Comparison of ENCODE assay signal across 22 mouse cellular contexts in the genomic region with DNA sequence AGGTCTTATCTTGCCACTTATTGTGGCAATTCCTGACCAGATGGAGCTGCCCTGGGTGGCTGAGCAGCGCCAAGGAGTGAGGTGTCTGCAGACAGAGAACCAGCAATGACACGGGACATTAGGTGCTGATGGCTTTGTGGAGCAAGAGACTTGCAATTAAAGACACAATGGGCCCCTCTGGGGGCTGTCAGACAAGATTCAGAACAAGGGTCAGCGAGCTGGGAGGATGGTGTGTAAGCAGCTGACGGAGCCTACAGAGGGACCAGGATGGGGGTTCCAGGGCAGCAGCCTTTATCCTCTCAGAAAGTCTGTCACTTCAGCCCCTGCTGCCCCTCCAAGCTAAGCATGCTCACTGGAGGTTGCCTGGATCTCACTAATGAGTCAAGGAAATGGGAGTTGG.
"Had no signal": no experiment of that assay in that cellular context is flagged by ENCODE, and none has a peak within 500 bp of the region (broad histone marks: within the 10 kb centered on the region; RNA-seq: fewer than 3 reads in every experiment).

No protein-coding gene starts in this region.

- H3K4me2 ChIP-seq: kidney, embryonic 15.5 days; limb, embryonic 12.5 days; limb, embryonic 15.5 days; liver, embryonic 12.5 days; liver, embryonic 15.5 days; lung, embryonic 15.5 days; stomach, embryonic 15.5 days had no signal

- H3K4me3 ChIP-seq: kidney, embryonic 15.5 days; limb, embryonic 12.5 days; limb, embryonic 15.5 days; liver, embryonic 12.5 days; liver, embryonic 15.5 days; lung, embryonic 15.5 days; megakaryocyte, embryonic 14.5 days; midbrain, embryonic 10.5 days; stomach, embryonic 15.5 days had no signal

- ATAC-seq: intestine, postnatal 0 days; liver, embryonic 12.5 days had no signal

- H3K9ac ChIP-seq: kidney, embryonic 15.5 days; limb, embryonic 12.5 days; limb, embryonic 15.5 days; liver, embryonic 12.5 days; liver, embryonic 15.5 days; lung, embryonic 15.5 days; stomach, embryonic 15.5 days had no signal

- DNase-seq: kidney, adult 8-10 months; kidney, postnatal 14 days; kidney, postnatal 4 days; left cerebral cortex, postnatal 4 days; lung, adult 18-20 months; lung, postnatal 10 days; lung, postnatal 36 days; midbrain, embryonic 14.5 days; right cerebral cortex, postnatal 25 days; spleen, adult 18-20 months; thymus, adult 18-20 months; thymus, postnatal 36 days had no signal

- H3K36me3 ChIP-seq: kidney, embryonic 15.5 days; limb, embryonic 12.5 days; limb, embryonic 15.5 days; liver, embryonic 12.5 days; liver, embryonic 15.5 days; lung, embryonic 15.5 days; midbrain, embryonic 10.5 days; stomach, embryonic 15.5 days had no signal

- H3K9me3 ChIP-seq: kidney, embryonic 15.5 days; limb, embryonic 12.5 days; limb, embryonic 15.5 days; liver, embryonic 15.5 days; lung, embryonic 15.5 days; stomach, embryonic 15.5 days had no signal

- H3K27ac ChIP-seq: kidney, embryonic 15.5 days; limb, embryonic 12.5 days; limb, embryonic 15.5 days; liver, embryonic 12.5 days; liver, embryonic 15.5 days; lung, embryonic 15.5 days; midbrain, embryonic 10.5 days; stomach, embryonic 15.5 days had no signal

- H3K4me1 ChIP-seq: liver, embryonic 12.5 days; liver, embryonic 15.5 days; lung, embryonic 15.5 days; megakaryocyte, embryonic 14.5 days had no signal
